Mouse (Mus musculus): ENCODE results near the gene Anapc7. TPM values are rescaled to one million over a fixed set of nuclear protein-coding genes. Genes with fewer than 3 reads are reported as not detected.

Anapc7 gene
- 8.8 and 14.5 TPM in 2 replicates for polyA plus RNA-seq (2012; ENCODE audit: low replicate concordance)

GRCm38 (mm10) chr5:122421271-122422068 is at the start of gene Anapc7:
Gene Anapc7, plus strand, starts transcription at chr5:122421693.

GRCm38 (mm10) chr5:122372192-122372769 is 49.2 kb upstream of the Anapc7 start, which contains the start of gene Fam216a:
Gene Fam216a, minus strand, starts transcription at chr5:122372364.

DNA sequence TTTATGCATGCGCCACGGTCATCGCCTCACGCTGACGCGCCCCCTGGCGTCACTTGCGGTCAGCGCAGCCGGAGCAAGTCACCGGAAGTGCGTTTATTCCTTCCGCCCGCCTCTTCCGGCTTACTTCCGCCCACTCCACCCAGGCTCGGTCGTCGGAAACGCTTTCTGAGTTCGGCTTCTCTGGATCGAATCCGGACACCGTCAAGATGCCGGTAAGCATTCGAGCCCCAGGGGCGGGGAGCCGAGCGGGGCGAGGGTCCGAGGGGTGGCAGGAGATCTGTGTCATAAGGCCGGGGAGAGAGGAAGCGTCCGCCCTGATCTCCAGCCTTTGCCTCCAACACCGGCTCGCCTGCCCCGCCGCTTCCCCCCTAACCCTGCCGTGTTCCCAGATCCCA is 29.7 kb upstream of the Anapc7 start, which contains the start of gene Arpc3:
Gene Arpc3, plus strand, starts transcription at position 93 of the 395 bp plus-strand sequence.

Other genes with a start within 250 kb of the Anapc7 start
- gene Hvcn1, start 214.9 kb upstream of the Anapc7 start, polyA plus RNA-seq (2012; ENCODE audit: low replicate concordance) = 217 and 339 TPM in 2 replicates
- gene Tctn1, start 157.2 kb upstream of the Anapc7 start, polyA plus RNA-seq (2012; ENCODE audit: low replicate concordance) = 18.2 and 18.9 TPM in 2 replicates
- 13.9 and 25.2 TPM in 2 replicates for gene Pptc7, start 137.3 kb upstream of the Anapc7 start, polyA plus RNA-seq (2012; ENCODE audit: low replicate concordance)
- gene Rad9b, start 67.5 kb upstream of the Anapc7 start, polyA plus RNA-seq (2012; ENCODE audit: low replicate concordance) = 1.1 and 2.6 TPM in 2 replicates
- 6.0 and 12.7 TPM in 2 replicates for gene Vps29, start 67.3 kb upstream of the Anapc7 start, polyA plus RNA-seq (2012; ENCODE audit: low replicate concordance)
- gene Gpn3, start 49.8 kb upstream of the Anapc7 start, polyA plus RNA-seq (2012; ENCODE audit: low replicate concordance) = 17.6 and 24.9 TPM in 2 replicates
- 11.1 and 14.0 TPM in 2 replicates for gene Fam216a, start 49.3 kb upstream of the Anapc7 start, polyA plus RNA-seq (2012; ENCODE audit: low replicate concordance)
- 32.4 and 72.1 TPM in 2 replicates for gene Arpc3, start 29.8 kb upstream of the Anapc7 start, polyA plus RNA-seq (2012; ENCODE audit: low replicate concordance)
- gene Atp2a2, start 80.5 kb downstream of the Anapc7 start, polyA plus RNA-seq (2012; ENCODE audit: low replicate concordance) = 17.7 and 38.1 TPM in 2 replicates
- 0.22 and 0.33 TPM in 2 replicates for gene Ift81, start 192.8 kb downstream of the Anapc7 start, polyA plus RNA-seq (2012; ENCODE audit: low replicate concordance)
- gene P2rx7, start 222.2 kb downstream of the Anapc7 start, polyA plus RNA-seq (2012; ENCODE audit: low replicate concordance) = 10.0 and 13.6 TPM in 2 replicates

All from hematopoietic multipotent progenitor cell, adult 10-12 weeks (in vitro differentiated cells).